Mouse (Mus musculus): ENCODE results near the gene Upf2.
"Not testable (repeated sequence)": the region's sequence is repeated elsewhere in the genome, so short reads cannot be mapped to it uniquely, and the experiment has no call there.

Gene Upf2

GRCm38 (mm10) chr2:6071598-6072440 lies 120.5 kb downstream of the Upf2 start:
- no peak for DNase-seq (ENCODE audit: low spot score)

GRCm38 (mm10) chr2:6072685-6073260 lies 121.5 kb downstream of the Upf2 start:
- no peak for DNase-seq (ENCODE audit: low spot score)

GRCm38 (mm10) chr2:6074891-6075529 lies 123.7 kb downstream of the Upf2 start:
- peak; percentile 74 for DNase-seq (ENCODE audit: low spot score)

- no peak for DNase-seq (ENCODE audit: low spot score)
Measured at GRCm38 (mm10) chr2:6075530-6075896, 124.2 kb downstream of the Upf2 start.

GRCm38 (mm10) chr2:6080037-6080436 lies 128.8 kb downstream of the Upf2 start:
- no peak for DNase-seq (ENCODE audit: low spot score)

GRCm38 (mm10) chr2:6081108-6081507 lies 129.8 kb downstream of the Upf2 start:
- no peak for DNase-seq (ENCODE audit: low spot score)

GRCm38 (mm10) chr2:6082615-6083014 lies 131.3 kb downstream of the Upf2 start:
- DNase-seq (ENCODE audit: low spot score): no peak

- DNase-seq (ENCODE audit: low spot score): no peak
Measured at GRCm38 (mm10) chr2:6083696-6084095, 132.4 kb downstream of the Upf2 start.

GRCm38 (mm10) chr2:6085622-6086530 lies 134.6 kb downstream of the Upf2 start:
- no peak for DNase-seq (ENCODE audit: low spot score)

- no peak for DNase-seq (ENCODE audit: low spot score)
Measured at GRCm38 (mm10) chr2:6087151-6087550, 135.9 kb downstream of the Upf2 start.

- not testable (repeated sequence) for DNase-seq (ENCODE audit: low spot score)
Measured at GRCm38 (mm10) chr2:6089941-6090340, 138.7 kb downstream of the Upf2 start.

GRCm38 (mm10) chr2:6097113-6097716 lies 145.9 kb downstream of the Upf2 start:
- DNase-seq (ENCODE audit: low spot score): no peak

GRCm38 (mm10) chr2:6098924-6099323 lies 147.7 kb downstream of the Upf2 start:
- peak; percentile 48 for DNase-seq (ENCODE audit: low spot score)

GRCm38 (mm10) chr2:6099443-6099842 lies 148.2 kb downstream of the Upf2 start:
- no peak for DNase-seq (ENCODE audit: low spot score)

- DNase-seq (ENCODE audit: low spot score): peak; percentile 58
Measured at GRCm38 (mm10) chr2:6100027-6100749, 148.9 kb downstream of the Upf2 start.

- no peak for DNase-seq (ENCODE audit: low spot score)
Measured at GRCm38 (mm10) chr2:6100755-6101154, 149.5 kb downstream of the Upf2 start.

- DNase-seq (ENCODE audit: low spot score): no peak
Measured at GRCm38 (mm10) chr2:6105437-6105836, 154.2 kb downstream of the Upf2 start.

All from embryo, embryonic 10.5 days (tissue).